Mouse (Mus musculus) olfactory bulb, adult 2 months (tissue): ENCODE measurements around the gene Coil.

Source experiments
- CTCF ChIP-seq: fragments of 200-500 bp; IDR thresholded peaks from 2 replicates; pipeline ENCODE4 v1.5.1; 2012; ENCODE audit warnings: low read depth, mild to moderate bottlenecking, low read length, moderate library complexity; ENCODE audit not compliant: insufficient read depth
- POLR2A ChIP-seq: fragments of 200-500 bp; IDR thresholded peaks from 2 replicates; pipeline ENCODE4 v1.6.1; 2012; ENCODE audit warnings: mild to moderate bottlenecking, low read depth, low read length, moderate library complexity; ENCODE audit not compliant: insufficient read depth

GRCm38 (mm10) chr11:88931692-88932530, 38.1 kb upstream of the Coil start:
- TF ChIP-seq CTCF (no peak), POLR2A (no peak)
